Mouse (Mus musculus) megakaryocyte, embryonic 14.5 days (primary cell): ENCODE data around the gene Cars. TPM values are rescaled to one million over a fixed set of nuclear protein-coding genes. Genes with fewer than 3 reads are reported as not detected.

Experiments
- H3K27me3 ChIP-seq: replicated peaks from 2 replicates; pipeline ENCODE3; 2012; ENCODE audit warnings: inconsistent platforms
- H3K36me3 ChIP-seq: replicated peaks from 2 replicates; pipeline ENCODE3; 2012; ENCODE audit warnings: low read length, inconsistent platforms, mixed read lengths
- H3K4me1 ChIP-seq: 2 replicates; pipeline ENCODE4 v1.6.1; 2012; ENCODE audit warnings: inconsistent platforms
- H3K4me3 ChIP-seq: replicated peaks from 2 replicates; pipeline ENCODE3; 2012; ENCODE audit warnings: moderate library complexity, mild to moderate bottlenecking, inconsistent platforms
- H3K9me3 ChIP-seq: 2 replicates; pipeline ENCODE4 v1.6.1; 2012; ENCODE audit warnings: inconsistent platforms
- FLI1 ChIP-seq: IDR thresholded peaks from 2 replicates; pipeline ENCODE4 v1.6.1; 2012; ENCODE audit warnings: low read length, inconsistent platforms, mixed read lengths
- GATA1 ChIP-seq: IDR thresholded peaks from 3 replicates; pipeline ENCODE4 v1.6.1; 2012; ENCODE audit warnings: mixed read lengths, low read length, inconsistent platforms, borderline replicate concordance
- polyA plus RNA-seq: library from polyadenylated mRNA; stranded (reverse); fragments of >175 nt; gene quantifications from 2 replicates; pipeline ENCODE4 v1.2.3, GENCODE M21; 2012; ENCODE audit warnings: low replicate concordance; ENCODE audit not compliant: insufficient read depth

The Cars gene
- polyA plus RNA-seq, 1 experiment = 43.5 TPM

DNA sequence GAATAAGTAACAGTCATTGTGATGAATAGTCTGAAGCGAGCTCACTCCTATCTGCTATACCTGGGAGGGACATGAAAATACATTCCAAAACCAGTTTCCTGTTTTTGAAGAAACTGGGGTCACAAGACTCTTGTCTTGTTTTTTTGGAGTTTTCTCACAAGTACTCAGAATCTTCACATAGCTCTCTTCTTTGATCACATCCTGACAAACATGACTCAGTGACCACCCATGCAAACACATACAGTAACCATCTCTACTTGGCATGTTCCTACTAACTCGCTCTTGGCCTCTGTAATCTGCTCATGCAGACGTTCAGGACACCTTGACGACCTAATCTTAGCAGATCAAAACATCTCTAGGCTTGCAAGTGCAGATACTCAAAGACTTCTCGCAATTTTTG is 25.3 kb upstream of the Cars start:
- no peak for TF ChIP-seq GATA1
- no peak for TF ChIP-seq FLI1
- H3K36me3 ChIP-seq = no peaks in the 10 kb centered on the region
- H3K4me3 ChIP-seq = peak overlapping the region; percentile 28
- H3K27me3 ChIP-seq = peaks cover 4% of the 10 kb centered on the region
- H3K9me3 ChIP-seq = peaks cover 7% of the 10 kb centered on the region
- H3K4me1 ChIP-seq = peaks cover 34% of the 10 kb centered on the region

DNA sequence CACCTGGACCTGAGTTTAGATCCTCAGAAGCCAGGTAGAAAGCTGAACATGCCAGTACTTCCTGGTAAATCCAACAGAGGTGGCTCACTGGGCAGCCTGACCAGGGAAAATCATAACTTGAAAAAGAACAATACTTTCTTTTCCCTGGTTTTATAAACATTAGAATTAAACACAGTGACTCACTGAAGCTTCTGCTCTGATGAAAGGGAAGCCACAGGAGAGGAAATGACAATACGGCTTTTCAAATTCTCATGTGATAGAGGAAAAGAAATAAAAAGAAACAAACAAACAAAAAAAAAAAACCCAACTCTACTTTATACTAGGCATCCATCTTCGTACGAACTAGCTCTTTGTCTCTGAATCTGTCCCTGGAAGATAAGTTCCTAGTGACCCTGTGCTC is 24.7 kb upstream of the Cars start:
- Histone ChIP-seq H3K36me3 (no peaks in the 10 kb centered on the region), H3K4me3 (no peak overlapping the region), H3K9me3 (peaks cover 7% of the 10 kb centered on the region), H3K27me3 (peaks cover 4% of the 10 kb centered on the region), H3K4me1 (peaks cover 33% of the 10 kb centered on the region)
- TF ChIP-seq FLI1 (no peak), GATA1 (no peak)

DNA sequence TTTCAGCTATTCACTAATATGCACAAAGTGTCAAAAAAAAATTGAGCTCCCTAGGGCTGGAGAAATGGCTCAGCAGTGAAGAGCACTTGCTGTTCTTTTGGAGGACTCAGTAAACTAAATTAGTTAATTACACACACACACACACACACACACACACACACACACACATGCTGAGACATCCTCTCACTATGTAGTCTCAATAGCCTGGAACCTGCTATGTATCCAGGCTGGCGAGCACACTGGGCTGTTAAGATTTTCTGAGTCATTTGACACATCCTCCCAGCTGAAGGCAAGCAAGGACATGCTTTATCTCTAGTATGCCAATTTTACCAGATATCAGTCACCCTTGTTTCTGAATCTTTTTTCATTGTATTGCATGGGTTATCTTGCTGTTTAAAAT is 21.1 kb upstream of the Cars start:
- peaks cover 28% of the 10 kb centered on the region for H3K27me3 ChIP-seq
- no peak overlapping the region for H3K4me3 ChIP-seq
- peaks cover 15% of the 10 kb centered on the region for H3K4me1 ChIP-seq
- TF ChIP-seq GATA1 (no peak), FLI1 (no peak)
- peaks cover 14% of the 10 kb centered on the region for H3K9me3 ChIP-seq
- no peaks in the 10 kb centered on the region for H3K36me3 ChIP-seq

- Histone ChIP-seq H3K9me3 (peaks cover 17% of the 10 kb centered on the region), H3K36me3 (no peaks in the 10 kb centered on the region), H3K4me3 (no peak overlapping the region), H3K4me1 (peaks cover 5% of the 10 kb centered on the region; the same call in 1 of the 2 replicates), H3K27me3 (peaks cover 51% of the 10 kb centered on the region)
- no peak for TF ChIP-seq GATA1
- TF ChIP-seq FLI1 = no peak
Measured at GRCm38 (mm10) chr7:143614404-143615135, 14.7 kb upstream of the Cars start.

DNA sequence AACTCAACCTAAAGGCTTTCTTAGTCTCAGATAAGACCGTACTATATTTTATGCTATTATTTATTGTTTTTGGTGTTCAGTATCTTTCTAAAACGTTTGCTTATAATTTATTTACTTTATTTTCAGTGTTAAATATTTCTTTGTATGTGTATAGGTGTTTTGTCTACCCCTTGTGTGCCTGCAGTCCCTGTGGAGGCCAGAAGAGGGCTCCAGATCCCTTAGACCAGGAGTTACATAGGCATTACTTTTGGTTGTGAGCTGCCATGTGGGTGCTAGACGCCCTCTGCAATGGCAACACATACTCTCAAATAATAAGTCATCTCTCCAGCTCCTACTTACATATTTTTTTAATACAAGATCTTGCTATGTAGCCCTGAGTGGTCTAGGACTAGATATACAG is 12.3 kb upstream of the Cars start:
- Histone ChIP-seq H3K4me3 (no peak overlapping the region), H3K4me1 (peaks cover 5% of the 10 kb centered on the region; the same call in 1 of the 2 replicates), H3K36me3 (no peaks in the 10 kb centered on the region), H3K27me3 (peaks cover 45% of the 10 kb centered on the region), H3K9me3 (peaks cover 16% of the 10 kb centered on the region)
- TF ChIP-seq FLI1 = no peak
- TF ChIP-seq GATA1 = no peak

- H3K4me1 ChIP-seq = peaks cover 26% of the 10 kb centered on the region
- no peak; the same call in 2 of the 3 replicates for TF ChIP-seq GATA1
- TF ChIP-seq FLI1 = no peak
- no peaks in the 10 kb centered on the region for H3K36me3 ChIP-seq
- peaks cover 34% of the 10 kb centered on the region for H3K27me3 ChIP-seq
- H3K4me3 ChIP-seq = no peak overlapping the region
- H3K9me3 ChIP-seq = peaks cover 6% of the 10 kb centered on the region; the same call in 1 of the 2 replicates
Measured at GRCm38 (mm10) chr7:143605321-143605720, 5.4 kb upstream of the Cars start.

DNA sequence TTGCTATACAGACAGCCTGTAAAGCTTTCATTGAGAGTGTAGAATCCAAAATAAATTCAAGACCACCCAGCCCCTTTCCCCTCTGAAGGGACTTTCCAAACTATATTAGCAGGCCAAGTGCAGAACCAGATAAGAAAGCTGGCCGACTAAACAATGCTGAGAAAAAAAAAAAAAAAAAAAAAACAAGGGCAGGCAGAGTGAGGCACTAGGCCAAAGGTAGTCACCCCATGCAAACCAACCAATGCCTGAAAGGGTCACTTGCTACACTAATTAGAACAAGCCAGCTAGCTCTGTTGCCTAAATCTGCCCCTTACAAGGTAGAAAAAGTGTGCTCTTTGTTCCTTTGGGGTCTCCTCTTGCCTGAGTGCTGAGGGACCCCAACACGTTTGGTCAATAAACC is 5.0 kb upstream of the Cars start:
- peaks cover 6% of the 10 kb centered on the region; the same call in 1 of the 2 replicates for H3K9me3 ChIP-seq
- peaks cover 30% of the 10 kb centered on the region for H3K27me3 ChIP-seq
- H3K4me3 ChIP-seq = no peak overlapping the region
- no peaks in the 10 kb centered on the region for H3K36me3 ChIP-seq
- peaks cover 28% of the 10 kb centered on the region for H3K4me1 ChIP-seq
- TF ChIP-seq FLI1 (no peak), GATA1 (no peak)

GRCm38 (mm10) chr7:143601705-143602104 is 1.8 kb upstream of the Cars start:
- Histone ChIP-seq H3K4me1 (peaks cover 57% of the 10 kb centered on the region), H3K27me3 (peaks cover 10% of the 10 kb centered on the region), H3K9me3 (peaks cover 5% of the 10 kb centered on the region; the same call in 1 of the 2 replicates), H3K36me3 (peaks cover 17% of the 10 kb centered on the region), H3K4me3 (no peak overlapping the region)
- no peak for TF ChIP-seq FLI1
- TF ChIP-seq GATA1 = no peak

DNA sequence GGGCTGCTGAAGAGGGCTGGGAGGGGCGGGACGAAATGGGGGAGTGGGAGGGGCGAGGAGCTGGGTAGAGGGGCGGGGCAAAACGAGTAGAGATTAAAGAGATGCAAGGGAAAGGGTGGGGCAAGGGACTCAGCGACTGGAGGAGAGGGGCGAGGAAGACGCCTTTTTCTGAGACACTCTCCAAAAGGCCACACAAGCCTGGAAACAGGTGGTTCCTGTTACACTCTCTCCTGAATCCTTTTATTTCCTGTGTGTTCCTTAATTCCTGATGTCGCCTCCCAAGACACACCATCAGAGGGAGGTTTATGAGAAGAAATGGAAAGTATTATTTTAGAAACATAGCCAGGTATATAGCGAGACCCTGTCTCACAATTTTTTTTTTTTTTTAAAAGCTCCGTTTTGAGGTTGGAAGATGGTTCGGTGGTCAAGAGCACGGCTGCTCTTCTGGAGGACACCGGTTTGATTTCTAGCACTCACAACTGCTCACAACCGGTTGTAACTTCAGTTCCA is 396 bp upstream of the Cars start:
- H3K9me3 ChIP-seq = no peaks in the 10 kb centered on the region
- peak overlapping the region; percentile 100 for H3K4me3 ChIP-seq
- TF ChIP-seq GATA1 (no peak), FLI1 (no peak)
- peaks cover 30% of the 10 kb centered on the region for H3K36me3 ChIP-seq
- peaks cover 7% of the 10 kb centered on the region for H3K27me3 ChIP-seq
- peaks cover 63% of the 10 kb centered on the region for H3K4me1 ChIP-seq

GRCm38 (mm10) chr7:143594865-143595264 is 5.0 kb downstream of the Cars start:
- Histone ChIP-seq H3K27me3 (no peaks in the 10 kb centered on the region), H3K4me1 (peaks cover 87% of the 10 kb centered on the region), H3K36me3 (peaks cover 81% of the 10 kb centered on the region), H3K9me3 (no peaks in the 10 kb centered on the region), H3K4me3 (no peak overlapping the region)
- TF ChIP-seq GATA1 = no peak

DNA sequence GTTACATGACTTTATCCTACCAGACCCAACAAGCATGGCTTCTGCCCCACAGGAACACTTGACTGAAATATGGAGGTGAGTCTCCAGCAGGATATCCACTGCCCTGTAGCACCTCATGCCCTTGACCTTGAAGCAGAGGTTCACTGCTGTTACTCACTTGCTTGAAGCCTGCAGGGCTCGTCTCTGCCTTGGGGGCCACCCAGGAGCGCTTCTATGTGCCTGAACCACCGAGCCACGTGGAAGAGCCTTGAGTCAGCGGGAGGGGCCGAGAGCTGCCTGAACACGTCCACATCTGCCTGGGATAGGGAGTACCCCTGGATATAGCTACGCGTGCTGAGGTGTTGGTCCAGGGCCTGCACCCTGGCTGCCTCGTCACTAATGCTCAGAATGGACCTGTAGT is 7.6 kb downstream of the Cars start:
- no peaks in the 10 kb centered on the region for H3K27me3 ChIP-seq
- no peaks in the 10 kb centered on the region for H3K9me3 ChIP-seq
- peaks cover 86% of the 10 kb centered on the region for H3K4me1 ChIP-seq
- no peak for TF ChIP-seq GATA1
- no peak for TF ChIP-seq FLI1
- peak overlapping the region; percentile 11 for H3K4me3 ChIP-seq
- H3K36me3 ChIP-seq = peaks cover 95% of the 10 kb centered on the region
